Mouse (Mus musculus) midbrain, embryonic 16.5 days (tissue): ENCODE data around the gene Prdm1. TPM values are rescaled to one million over a fixed set of nuclear protein-coding genes. Genes with fewer than 3 reads are reported as not detected.

Experiments used
- ATAC-seq: fragments of 200-750 bp; cut with Nextera tagmentation; 2 replicates; pipeline ENCODE4 v1.8.0; 2017; ENCODE audit warnings: moderate TSS enrichment
- H3K27ac ChIP-seq: fragments of 300-500 bp; sonication (generic); 2 replicates; pipeline ENCODE4 v1.5.1; 2014; ENCODE audit warnings: mild to moderate bottlenecking, low read length, mixed read lengths
- H3K27me3 ChIP-seq: fragments of 300-500 bp; sonication (generic); 2 replicates; pipeline ENCODE4 v1.6.1; 2014; ENCODE audit warnings: low read depth, low read length, mixed read lengths; ENCODE audit not compliant: control insufficient read depth, insufficient read depth
- H3K36me3 ChIP-seq: fragments of 300-500 bp; sonication (generic); 2 replicates; pipeline ENCODE4 v1.6.1; 2014; ENCODE audit warnings: mild to moderate bottlenecking, low read length, moderate library complexity, mixed read lengths; ENCODE audit not compliant: control insufficient read depth, insufficient read depth
- H3K4me1 ChIP-seq: fragments of 300-500 bp; sonication (generic); 2 replicates; pipeline ENCODE4 v1.6.1; 2014; ENCODE audit warnings: mild to moderate bottlenecking, low read length, mixed read lengths; ENCODE audit not compliant: control insufficient read depth, insufficient read depth
- H3K4me2 ChIP-seq: fragments of 300-500 bp; sonication (generic); 2 replicates; pipeline ENCODE4 v1.6.1; 2014; ENCODE audit warnings: mild to moderate bottlenecking, low read length, mixed read lengths
- H3K4me3 ChIP-seq: fragments of 300-500 bp; sonication (generic); 2 replicates; pipeline ENCODE4 v1.5.1; 2014; ENCODE audit warnings: low read depth, mild to moderate bottlenecking, low read length, moderate library complexity, mixed read lengths
- H3K9ac ChIP-seq: fragments of 300-500 bp; sonication (generic); 2 replicates; pipeline ENCODE4 v1.6.1; 2014; ENCODE audit warnings: low read depth, low read length, mixed read lengths
- H3K9me3 ChIP-seq: fragments of 300-500 bp; sonication (generic); replicated peaks from 2 replicates; pipeline ENCODE4 v1.6.1; 2014; ENCODE audit warnings: mild to moderate bottlenecking, low read length, mixed read lengths; ENCODE audit not compliant: control insufficient read depth, poor library complexity, severe bottlenecking
- WGBS: fragments of 180-500 bp; shearing (Covaris S2); extraction: QIAGEN DNeasy Blood & Tissue Kit; methylation state at CpG from one replicate; pipeline ENCODE4 v1.1.7; 2014; 5-methylcytosine and 5-hydroxymethylcytosine counted together
- polyA plus RNA-seq: library from polyadenylated mRNA; unstranded; fragments of >200 nt; fragmentation: Nextera tagmentation; extraction: Ambion mirVana; gene quantifications from 2 replicates; pipeline ENCODE4 v1.2.1, GENCODE M21; 2015

The Prdm1 gene
- polyA plus RNA-seq, 1 experiment from 2014 or later, result 0.50 TPM

GRCm38 (mm10) chr10:44425013-44425412, 103.3 kb downstream of the Prdm1 start:
- no peak overlapping the region for H3K9ac ChIP-seq
- H3K27me3 ChIP-seq, result no peaks in the 10 kb centered on the region; the same call in 1 of the 2 replicates
- no peak for ATAC-seq
- no peak overlapping the region for H3K4me2 ChIP-seq
- WGBS, result 76% methylated on average over 6 of the region's 6 CpGs
- H3K4me1 ChIP-seq, result no peaks in the 10 kb centered on the region
- no peak overlapping the region for H3K27ac ChIP-seq
- H3K4me3 ChIP-seq, result no peak overlapping the region
- no peaks in the 10 kb centered on the region for H3K9me3 ChIP-seq
- no peaks in the 10 kb centered on the region for H3K36me3 ChIP-seq

GRCm38 (mm10) chr10:44421896-44422295, 106.4 kb downstream of the Prdm1 start:
- Histone ChIP-seq H3K9ac (no peak overlapping the region), H3K36me3 (no peaks in the 10 kb centered on the region), H3K27ac (no peak overlapping the region), H3K4me3 (no peak overlapping the region), H3K4me1 (no peaks in the 10 kb centered on the region), H3K4me2 (no peak overlapping the region), H3K9me3 (no peaks in the 10 kb centered on the region), H3K27me3 (no peaks in the 10 kb centered on the region; the same call in 1 of the 2 replicates)
- ATAC-seq, result no peak
- WGBS, result 65% methylated on average over 1 of the region's 1 CpGs

- Histone ChIP-seq H3K27me3 (no peaks in the 10 kb centered on the region; the same call in 1 of the 2 replicates), H3K4me3 (no peak overlapping the region), H3K4me1 (no peaks in the 10 kb centered on the region), H3K9me3 (no peaks in the 10 kb centered on the region), H3K4me2 (no peak overlapping the region), H3K36me3 (no peaks in the 10 kb centered on the region), H3K9ac (no peak overlapping the region), H3K27ac (no peak overlapping the region)
- WGBS, result 85% methylated on average over 3 of the region's 3 CpGs
- ATAC-seq, result no peak
These were observed 108.1 kb downstream of the Prdm1 start for GRCm38 (mm10) chr10:44420211-44420610.

- H3K9ac ChIP-seq, result no peak overlapping the region
- H3K4me1 ChIP-seq, result no peaks in the 10 kb centered on the region
- ATAC-seq, result no peak
- 79% methylated on average over 2 of the region's 2 CpGs for WGBS
- no peaks in the 10 kb centered on the region for H3K27me3 ChIP-seq
- H3K4me3 ChIP-seq, result no peak overlapping the region
- H3K4me2 ChIP-seq, result no peak overlapping the region
- no peaks in the 10 kb centered on the region for H3K36me3 ChIP-seq
- H3K9me3 ChIP-seq, result no peaks in the 10 kb centered on the region
- H3K27ac ChIP-seq, result no peak overlapping the region
These were observed 109.4 kb downstream of the Prdm1 start for GRCm38 (mm10) chr10:44418901-44419300.

- ATAC-seq, result no peak
- Histone ChIP-seq H3K27me3 (no peaks in the 10 kb centered on the region), H3K9me3 (no peaks in the 10 kb centered on the region), H3K4me2 (no peak overlapping the region), H3K4me3 (no peak overlapping the region), H3K4me1 (no peaks in the 10 kb centered on the region), H3K36me3 (no peaks in the 10 kb centered on the region), H3K27ac (no peak overlapping the region), H3K9ac (no peak overlapping the region)
- WGBS, result 71% methylated on average over 3 of the region's 3 CpGs
These were observed 112.7 kb downstream of the Prdm1 start for GRCm38 (mm10) chr10:44415576-44415975.

GRCm38 (mm10) chr10:44409958-44410357, 118.3 kb downstream of the Prdm1 start:
- Histone ChIP-seq H3K4me3 (no peak overlapping the region), H3K4me1 (no peaks in the 10 kb centered on the region), H3K27me3 (no peaks in the 10 kb centered on the region), H3K36me3 (no peaks in the 10 kb centered on the region), H3K9ac (no peak overlapping the region), H3K9me3 (no peaks in the 10 kb centered on the region), H3K27ac (no peak overlapping the region), H3K4me2 (no peak overlapping the region)
- no peak for ATAC-seq
- 81% methylated on average over 11 of the region's 11 CpGs for WGBS

- no peak overlapping the region for H3K4me2 ChIP-seq
These were observed 119.2 kb downstream of the Prdm1 start for GRCm38 (mm10) chr10:44409054-44409453.

GRCm38 (mm10) chr10:44403415-44403814, 124.9 kb downstream of the Prdm1 start:
- H3K27me3 ChIP-seq, result no peaks in the 10 kb centered on the region
- H3K27ac ChIP-seq, result no peak overlapping the region
- ATAC-seq, result no peak
- H3K4me1 ChIP-seq, result no peaks in the 10 kb centered on the region
- no peak overlapping the region for H3K4me3 ChIP-seq
- H3K9me3 ChIP-seq, result no peaks in the 10 kb centered on the region
- no peaks in the 10 kb centered on the region for H3K36me3 ChIP-seq
- WGBS, result 82% methylated on average over 7 of the region's 7 CpGs
- no peak overlapping the region for H3K9ac ChIP-seq
- no peak overlapping the region for H3K4me2 ChIP-seq

More at GRCm38 (mm10) chr10:44409054-44409453, 119.2 kb downstream of the Prdm1 start:
- Histone ChIP-seq H3K9ac (no peak overlapping the region), H3K27ac (no peak overlapping the region), H3K4me1 (no peaks in the 10 kb centered on the region), H3K36me3 (no peaks in the 10 kb centered on the region), H3K27me3 (no peaks in the 10 kb centered on the region), H3K4me3 (no peak overlapping the region), H3K9me3 (no peaks in the 10 kb centered on the region)
- 83% methylated on average over 10 of the region's 10 CpGs for WGBS
- ATAC-seq, result no peak

- ATAC-seq, result no peak
- H3K4me2 ChIP-seq, result no peak overlapping the region
- no peaks in the 10 kb centered on the region for H3K27me3 ChIP-seq
- no peaks in the 10 kb centered on the region for H3K36me3 ChIP-seq
- WGBS, result 79% methylated on average over 10 of the region's 10 CpGs
- no peak overlapping the region for H3K27ac ChIP-seq
- H3K4me1 ChIP-seq, result no peaks in the 10 kb centered on the region
- no peaks in the 10 kb centered on the region for H3K9me3 ChIP-seq
- no peak overlapping the region for H3K4me3 ChIP-seq
- H3K9ac ChIP-seq, result no peak overlapping the region
These were observed 126.7 kb downstream of the Prdm1 start for GRCm38 (mm10) chr10:44401600-44401999.
